Mouse (Mus musculus) heart, embryonic 11.5 days (tissue): ENCODE data around the gene Polr3h. TPM values are rescaled to one million over a fixed set of nuclear protein-coding genes. Genes with fewer than 3 reads are reported as not detected.

Experiments used
- ATAC-seq: fragments of 200-750 bp; cut with Nextera tagmentation; replicated peaks from 2 replicates; pipeline ENCODE4 v1.8.0; 2017; ENCODE audit warnings: moderate library complexity; ENCODE audit not compliant: insufficient number of reproducible peaks, low FRiP score, low TSS enrichment
- H3K27ac ChIP-seq: fragments of 300-500 bp; sonication (generic); 2 replicates; pipeline ENCODE4 v1.5.1; 2014; ENCODE audit warnings: mild to moderate bottlenecking, low read depth, low read length
- H3K27me3 ChIP-seq: fragments of 300-500 bp; sonication (generic); 2 replicates; pipeline ENCODE4 v1.6.1; 2014; ENCODE audit warnings: mild to moderate bottlenecking, low read length, mixed read lengths; ENCODE audit not compliant: control insufficient read depth, insufficient read depth
- H3K36me3 ChIP-seq: fragments of 300-500 bp; sonication (generic); 2 replicates; pipeline ENCODE4 v1.6.1; 2014; ENCODE audit warnings: mild to moderate bottlenecking, low read length, moderate library complexity, mixed read lengths; ENCODE audit not compliant: control insufficient read depth, insufficient read depth
- H3K4me1 ChIP-seq: fragments of 300-500 bp; sonication (generic); 2 replicates; pipeline ENCODE4 v1.6.1; 2014; ENCODE audit warnings: low read length; ENCODE audit not compliant: control insufficient read depth, insufficient read depth
- H3K4me2 ChIP-seq: fragments of 300-500 bp; sonication (generic); 2 replicates; pipeline ENCODE4 v1.6.1; 2014; ENCODE audit warnings: mild to moderate bottlenecking, moderate library complexity
- H3K4me3 ChIP-seq: fragments of 300-500 bp; sonication (generic); 2 replicates; pipeline ENCODE4 v1.5.1; 2014; ENCODE audit warnings: low read depth, low read length
- H3K9ac ChIP-seq: fragments of 300-500 bp; sonication (generic); 2 replicates; pipeline ENCODE4 v1.6.1; 2014; ENCODE audit warnings: mild to moderate bottlenecking, low read depth, low read length, moderate library complexity
- H3K9me3 ChIP-seq: fragments of 300-500 bp; sonication (generic); replicated peaks from 2 replicates; pipeline ENCODE4 v1.6.1; 2016; ENCODE audit warnings: low read length; ENCODE audit not compliant: control insufficient read depth
- WGBS: fragments of 180-500 bp; shearing (Covaris S2); extraction: QIAGEN DNeasy Blood & Tissue Kit; methylation state at CpG from one replicate; pipeline ENCODE4 v1.1.7; 2014; ENCODE audit not compliant: insufficient replicate concordance; 5-methylcytosine and 5-hydroxymethylcytosine counted together
- polyA plus RNA-seq: library from polyadenylated mRNA; unstranded; fragments of >200 nt; fragmentation: Nextera tagmentation; extraction: Ambion mirVana; gene quantifications from 2 replicates; pipeline ENCODE4 v1.2.1, GENCODE M21; 2014

Gene Polr3h
- polyA plus RNA-seq, 1 experiment from 2014 or later, result 121 TPM

GRCm38 (mm10) chr15:81897607-81898285 is 28.3 kb downstream of the Polr3h start:
- Histone ChIP-seq H3K4me2 (no peak overlapping the region), H3K36me3 (peaks cover 39% of the 10 kb centered on the region), H3K4me1 (peaks cover 6% of the 10 kb centered on the region; the same call in 1 of the 2 replicates), H3K9me3 (no peaks in the 10 kb centered on the region), H3K9ac (no peak overlapping the region), H3K27me3 (no peaks in the 10 kb centered on the region), H3K4me3 (no peak overlapping the region), H3K27ac (no peak overlapping the region)
- WGBS, result 90% methylated on average over 5 of the region's 5 CpGs
- no peak for ATAC-seq

- Histone ChIP-seq H3K9ac (no peak overlapping the region), H3K4me2 (no peak overlapping the region), H3K36me3 (peaks cover 39% of the 10 kb centered on the region), H3K27ac (no peak overlapping the region), H3K4me1 (peaks cover 6% of the 10 kb centered on the region; the same call in 1 of the 2 replicates), H3K4me3 (no peak overlapping the region), H3K27me3 (no peaks in the 10 kb centered on the region), H3K9me3 (no peaks in the 10 kb centered on the region)
- no peak for ATAC-seq
- 85% methylated on average over 2 of the region's 2 CpGs for WGBS
Observed at GRCm38 (mm10) chr15:81896407-81896806, 29.6 kb downstream of the Polr3h start.

- ATAC-seq, result no peak
- no peak overlapping the region for H3K4me3 ChIP-seq
- no peaks in the 10 kb centered on the region for H3K27me3 ChIP-seq
- H3K9me3 ChIP-seq, result no peaks in the 10 kb centered on the region
- H3K9ac ChIP-seq, result no peak overlapping the region
- H3K27ac ChIP-seq, result no peak overlapping the region
- no peak overlapping the region for H3K4me2 ChIP-seq
- H3K4me1 ChIP-seq, result peaks cover 6% of the 10 kb centered on the region
- H3K36me3 ChIP-seq, result peaks cover 29% of the 10 kb centered on the region
- 95% methylated on average over 1 of the region's 1 CpGs for WGBS
Observed at GRCm38 (mm10) chr15:81894002-81894401, 32.0 kb downstream of the Polr3h start.

- Histone ChIP-seq H3K36me3 (peaks cover 24% of the 10 kb centered on the region), H3K9me3 (no peaks in the 10 kb centered on the region), H3K4me2 (no peak overlapping the region), H3K4me1 (no peaks in the 10 kb centered on the region; the same call in 1 of the 2 replicates), H3K4me3 (no peak overlapping the region), H3K27me3 (no peaks in the 10 kb centered on the region), H3K27ac (no peak overlapping the region), H3K9ac (no peak overlapping the region)
- WGBS, result 83% methylated on average over 8 of the region's 8 CpGs
- peak; percentile 84; the same call in 1 of the 2 replicates for ATAC-seq
Observed at GRCm38 (mm10) chr15:81891822-81892580, 34.0 kb downstream of the Polr3h start.

GRCm38 (mm10) chr15:81891140-81891802 is 34.8 kb downstream of the Polr3h start:
- peaks cover 21% of the 10 kb centered on the region for H3K36me3 ChIP-seq
- no peak overlapping the region for H3K9ac ChIP-seq
- 79% methylated on average over 7 of the region's 7 CpGs for WGBS
- H3K9me3 ChIP-seq, result no peaks in the 10 kb centered on the region
- no peak for ATAC-seq
- H3K4me2 ChIP-seq, result no peak overlapping the region
- H3K4me3 ChIP-seq, result no peak overlapping the region
- no peaks in the 10 kb centered on the region for H3K27me3 ChIP-seq
- H3K27ac ChIP-seq, result peak overlapping the region; percentile 35; the same call in 1 of the 2 replicates
- H3K4me1 ChIP-seq, result peaks cover 2% of the 10 kb centered on the region; the same call in 1 of the 2 replicates

- ATAC-seq, result no peak
- WGBS, result 92% methylated on average over 7 of the region's 7 CpGs
- H3K9me3 ChIP-seq, result no peaks in the 10 kb centered on the region
- no peak overlapping the region for H3K27ac ChIP-seq
- peaks cover 13% of the 10 kb centered on the region for H3K36me3 ChIP-seq
- no peak overlapping the region for H3K4me3 ChIP-seq
- H3K27me3 ChIP-seq, result no peaks in the 10 kb centered on the region
- no peak overlapping the region for H3K4me2 ChIP-seq
- H3K4me1 ChIP-seq, result peaks cover 2% of the 10 kb centered on the region; the same call in 1 of the 2 replicates
- H3K9ac ChIP-seq, result no peak overlapping the region
Observed at GRCm38 (mm10) chr15:81889175-81889574, 36.9 kb downstream of the Polr3h start.

GRCm38 (mm10) chr15:81886795-81887550 is 39.1 kb downstream of the Polr3h start:
- H3K36me3 ChIP-seq, result peaks cover 11% of the 10 kb centered on the region
- H3K4me3 ChIP-seq, result no peak overlapping the region
- no peaks in the 10 kb centered on the region for H3K9me3 ChIP-seq
- H3K27me3 ChIP-seq, result no peaks in the 10 kb centered on the region
- peaks cover 2% of the 10 kb centered on the region; the same call in 1 of the 2 replicates for H3K4me1 ChIP-seq
- H3K4me2 ChIP-seq, result no peak overlapping the region
- ATAC-seq, result no peak
- WGBS, result 89% methylated on average over 6 of the region's 6 CpGs
- H3K9ac ChIP-seq, result no peak overlapping the region
- H3K27ac ChIP-seq, result no peak overlapping the region

GRCm38 (mm10) chr15:81885418-81885934 is 40.6 kb downstream of the Polr3h start:
- Histone ChIP-seq H3K4me2 (no peak overlapping the region), H3K36me3 (peaks cover 6% of the 10 kb centered on the region), H3K4me1 (peaks cover 7% of the 10 kb centered on the region), H3K4me3 (no peak overlapping the region), H3K9ac (no peak overlapping the region), H3K9me3 (no peaks in the 10 kb centered on the region), H3K27me3 (no peaks in the 10 kb centered on the region), H3K27ac (no peak overlapping the region)
- ATAC-seq, result no peak
- 87% methylated on average over 3 of the region's 3 CpGs for WGBS
